Mouse (Mus musculus): ENCODE data around the gene Serpinb9b. TPM values are rescaled to one million over a fixed set of nuclear protein-coding genes. Genes with fewer than 3 reads are reported as not detected.

Gene Serpinb9b
- total RNA-seq, 4 experiments from 2014 or later = not detected

Other genes with a start within 250 kb of the Serpinb9b start
- gene Mylk4, start 243.5 kb upstream of the Serpinb9b start, total RNA-seq (2022) = 1,000 to 10,000 TPM; 1,586 to 2,341 (median 2,026) TPM
- 1 to 10 TPM; 4.2 to 7.9 (median 6.0) TPM for gene Wrnip1, start 225.4 kb upstream of the Serpinb9b start, total RNA-seq (2022)
- gene D930007J09Rik, start 224.6 kb upstream of the Serpinb9b start, total RNA-seq (2022) = not detected
- gene Serpinb1a, start 176.2 kb upstream of the Serpinb9b start, total RNA-seq (2022) = 1 to 10 TPM; 1.7 to 3.9 (median 3.1) TPM
- gene Serpinb1c, start 129.2 kb upstream of the Serpinb9b start, total RNA-seq (2022) = 1 to 10 TPM; 1.2 to 3.9 (median 2.1) TPM
- 1 to 10 TPM; 1.6 to 2.7 (median 2.3) TPM for gene Serpinb6b, start 62.2 kb upstream of the Serpinb9b start, total RNA-seq (2022)
- gene Serpinb9, start 24.2 kb upstream of the Serpinb9b start, total RNA-seq (2022) = 1 to 10 TPM; 1.5 to 2.5 (median 1.9) TPM
- not detected for gene Serpinb1b, start 51.2 kb downstream of the Serpinb9b start, total RNA-seq (2022)
- not detected for gene Serpinb9c, start 132.3 kb downstream of the Serpinb9b start, total RNA-seq (2022)
- gene Serpinb9d, start 165.5 kb downstream of the Serpinb9b start, total RNA-seq (2022) = not detected
- gene Serpinb9e, start 222.2 kb downstream of the Serpinb9b start, total RNA-seq (2022) = not detected

Data from gastrocnemius, adult 8-10 months (tissue).